Mouse (Mus musculus): ENCODE data around the gene Gm28551.

- peak; percentile 32; the same call in 1 of the 2 replicates for TF ChIP-seq CTCF (IDR thresholded peaks at IDR 0.05; ENCODE audit: borderline replicate concordance, extremely low read depth, insufficient read depth, insufficient read length)
- peak; percentile 88 for TF ChIP-seq POLR2A (IDR thresholded peaks at IDR 0.05; ENCODE audit: borderline replicate concordance, extremely low read depth, insufficient read depth, insufficient read length, poor library complexity, severe bottlenecking)
Measured at GRCm38 (mm10) chr1:53352327-53353261, at the start of gene Gm28551, which contains the start of the genes Asdurf and Asnsd1.

Data from brain, embryonic 14.5 days (tissue).